Mouse (Mus musculus) lung, postnatal 0 days (tissue): ENCODE data around the gene Sox6.

Experiments
- CTCF ChIP-seq: IDR thresholded peaks from 2 replicates; pipeline ENCODE4 v1.5.1; 2016; ENCODE audit warnings: antibody characterized with exemption, mild to moderate bottlenecking
- EP300 ChIP-seq: IDR thresholded peaks from 2 replicates; pipeline ENCODE4 v1.6.1; 2016; ENCODE audit warnings: antibody characterized with exemption, mild to moderate bottlenecking, control low read depth

DNA sequence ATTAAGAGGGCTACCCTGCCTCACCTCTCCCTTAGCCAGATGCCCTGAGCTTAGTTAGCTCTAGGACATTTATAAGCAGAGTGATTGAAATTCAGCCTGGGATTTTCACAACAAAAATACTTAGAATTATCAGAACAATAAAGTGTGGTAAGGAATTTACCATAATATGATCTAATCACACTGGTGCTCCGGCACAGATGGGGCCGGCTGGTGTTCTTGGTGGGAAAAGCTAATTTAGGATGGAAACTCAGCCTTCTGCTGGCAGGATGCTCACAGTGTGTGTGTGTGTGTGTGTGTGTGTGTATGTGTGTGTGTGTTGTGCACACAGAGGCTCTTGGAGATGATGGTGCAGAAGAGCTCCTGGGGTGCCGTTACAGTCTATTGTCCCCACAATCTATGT is 501.0 kb downstream of the Sox6 start:
- TF ChIP-seq EP300, result no peak
- TF ChIP-seq CTCF, result no peak
